Mouse (Mus musculus) forebrain, embryonic 12.5 days (tissue): ENCODE results near the gene Ptpn9. TPM values are rescaled to one million over a fixed set of nuclear protein-coding genes. Genes with fewer than 3 reads are reported as not detected.

Source experiments
- ATAC-seq: fragments of 200-750 bp; cut with Nextera tagmentation; 2 replicates; pipeline ENCODE4 v1.8.0; 2017; ENCODE audit warnings: moderate TSS enrichment; ENCODE audit not compliant: low FRiP score
- H3K27ac ChIP-seq: fragments of 300-500 bp; sonication (generic); 2 replicates; pipeline ENCODE4 v1.5.1; 2016; ENCODE audit warnings: mild to moderate bottlenecking
- H3K27me3 ChIP-seq: fragments of 300-500 bp; sonication (generic); 2 replicates; pipeline ENCODE4 v1.6.1; 2016; ENCODE audit warnings: mild to moderate bottlenecking
- H3K36me3 ChIP-seq: fragments of 300-500 bp; sonication (generic); replicated peaks from 2 replicates; pipeline ENCODE4 v1.6.1; 2016; ENCODE audit warnings: mild to moderate bottlenecking
- H3K4me1 ChIP-seq: fragments of 300-500 bp; sonication (generic); 2 replicates; pipeline ENCODE4 v1.6.1; 2016
- H3K4me2 ChIP-seq: fragments of 300-500 bp; sonication (generic); 2 replicates; pipeline ENCODE4 v1.6.1; 2016; ENCODE audit warnings: mild to moderate bottlenecking, moderate library complexity
- H3K4me3 ChIP-seq: fragments of 300-500 bp; sonication (generic); replicated peaks from 2 replicates; pipeline ENCODE4 v1.5.1; 2016; ENCODE audit warnings: mild to moderate bottlenecking
- H3K9ac ChIP-seq: fragments of 300-500 bp; sonication (generic); 2 replicates; pipeline ENCODE4 v1.6.1; 2016; ENCODE audit warnings: mild to moderate bottlenecking
- H3K9me3 ChIP-seq: fragments of 300-500 bp; sonication (generic); 2 replicates; pipeline ENCODE4 v1.6.1; 2016
- WGBS: fragments of 180-500 bp; shearing (Covaris S2); methylation state at CpG from one replicate; pipeline ENCODE4 v1.1.7; 2016; 5-methylcytosine and 5-hydroxymethylcytosine counted together
- polyA plus RNA-seq: library from polyadenylated mRNA; unstranded; fragments of >200 nt; fragmentation: Nextera tagmentation; extraction: Ambion mirVana; gene quantifications from 2 replicates; pipeline ENCODE4 v1.2.1, GENCODE M21; 2016

The Ptpn9 gene
- polyA plus RNA-seq, 1 experiment from 2014 or later: 26.1 TPM

- H3K27ac ChIP-seq: no peak overlapping the region
- no peaks in the 10 kb centered on the region for H3K4me1 ChIP-seq
- ATAC-seq: no peak
- no peaks in the 10 kb centered on the region for H3K9me3 ChIP-seq
- H3K36me3 ChIP-seq: peaks cover 41% of the 10 kb centered on the region
- H3K27me3 ChIP-seq: no peaks in the 10 kb centered on the region
- H3K4me2 ChIP-seq: no peak overlapping the region
- 94% methylated on average over 1 of the region's 1 CpGs for WGBS
- H3K9ac ChIP-seq: no peak overlapping the region
- H3K4me3 ChIP-seq: no peak overlapping the region
These were observed 61.5 kb downstream of the Ptpn9 start for GRCm38 (mm10) chr9:57056237-57056636.

GRCm38 (mm10) chr9:57064164-57064563, 69.4 kb downstream of the Ptpn9 start:
- H3K27me3 ChIP-seq: no peaks in the 10 kb centered on the region
- H3K4me3 ChIP-seq: no peak overlapping the region
- H3K4me2 ChIP-seq: no peak overlapping the region
- ATAC-seq: no peak
- peaks cover 25% of the 10 kb centered on the region for H3K36me3 ChIP-seq
- H3K4me1 ChIP-seq: no peaks in the 10 kb centered on the region
- H3K9me3 ChIP-seq: no peaks in the 10 kb centered on the region
- H3K27ac ChIP-seq: no peak overlapping the region
- 92% methylated on average over 2 of the region's 2 CpGs for WGBS
- no peak overlapping the region for H3K9ac ChIP-seq

GRCm38 (mm10) chr9:57068266-57068665, 73.5 kb downstream of the Ptpn9 start:
- 78% methylated on average over 3 of the region's 3 CpGs for WGBS
- Histone ChIP-seq H3K27me3 (no peaks in the 10 kb centered on the region), H3K4me1 (peaks cover 11% of the 10 kb centered on the region), H3K4me2 (no peak overlapping the region), H3K27ac (no peak overlapping the region), H3K36me3 (0 out of 2 replicates have a peak, but pooled peaks cover 3% of the 10 kb centered on the region), H3K4me3 (no peak overlapping the region), H3K9me3 (no peaks in the 10 kb centered on the region), H3K9ac (no peak overlapping the region)
- ATAC-seq: no peak

- H3K27ac ChIP-seq: no peak overlapping the region
- H3K36me3 ChIP-seq: no peaks in the 10 kb centered on the region
- no peaks in the 10 kb centered on the region for H3K9me3 ChIP-seq
- H3K27me3 ChIP-seq: no peaks in the 10 kb centered on the region
- 62% methylated on average over 1 of the region's 1 CpGs for WGBS
- no peak overlapping the region for H3K4me3 ChIP-seq
- ATAC-seq: no peak
- peaks cover 23% of the 10 kb centered on the region for H3K4me1 ChIP-seq
- H3K4me2 ChIP-seq: no peak overlapping the region
- no peak overlapping the region for H3K9ac ChIP-seq
These were observed 75.5 kb downstream of the Ptpn9 start for GRCm38 (mm10) chr9:57070262-57070661.

GRCm38 (mm10) chr9:57070800-57071545, 76.2 kb downstream of the Ptpn9 start:
- Histone ChIP-seq H3K4me1 (peaks cover 23% of the 10 kb centered on the region), H3K4me2 (peak overlapping the region; percentile 77), H3K27me3 (no peaks in the 10 kb centered on the region), H3K9me3 (no peaks in the 10 kb centered on the region), H3K36me3 (no peaks in the 10 kb centered on the region), H3K9ac (peak overlapping the region; percentile 81), H3K27ac (no peak overlapping the region), H3K4me3 (peak overlapping the region; percentile 95)
- WGBS: 26% methylated on average over 5 of the region's 5 CpGs
- no peak for ATAC-seq

GRCm38 (mm10) chr9:57071801-57072351, 77.2 kb downstream of the Ptpn9 start, which contains the start of gene Sin3a:
Sin3a (plus strand) TSS chr9:57072040.
- WGBS: under 1% methylated on average over 34 of the region's 34 CpGs
- H3K9me3 ChIP-seq: no peaks in the 10 kb centered on the region
- peak within 1 kb of the TSS; percentile 81 for H3K9ac ChIP-seq
- peaks cover 23% of the 10 kb centered on the region for H3K4me1 ChIP-seq
- ATAC-seq: no peak
- peak within 1 kb of the TSS; percentile 77 for H3K4me2 ChIP-seq
- H3K27me3 ChIP-seq: no peaks in the 10 kb centered on the region
- H3K27ac ChIP-seq: peak within 1 kb of the TSS; percentile 99
- H3K4me3 ChIP-seq: peak within 1 kb of the TSS; percentile 95
- no peaks in the 10 kb centered on the region for H3K36me3 ChIP-seq

- Histone ChIP-seq H3K36me3 (no peaks in the 10 kb centered on the region), H3K9ac (peak overlapping the region; percentile 81)
These were observed 77.8 kb downstream of the Ptpn9 start for GRCm38 (mm10) chr9:57072526-57072988.

GRCm38 (mm10) chr9:57072989-57073789, 78.5 kb downstream of the Ptpn9 start:
- under 1% methylated on average over 54 of the region's 54 CpGs for WGBS
- H3K36me3 ChIP-seq: no peaks in the 10 kb centered on the region
- peak overlapping the region; percentile 77 for H3K4me2 ChIP-seq
- H3K4me1 ChIP-seq: peaks cover 31% of the 10 kb centered on the region
- peak overlapping the region; percentile 81 for H3K9ac ChIP-seq
- ATAC-seq: peak; percentile 70
- H3K27me3 ChIP-seq: no peaks in the 10 kb centered on the region
- peak overlapping the region; percentile 99 for H3K27ac ChIP-seq
- H3K9me3 ChIP-seq: no peaks in the 10 kb centered on the region
- peak overlapping the region; percentile 95 for H3K4me3 ChIP-seq

More at GRCm38 (mm10) chr9:57072526-57072988, 77.8 kb downstream of the Ptpn9 start:
- 1% methylated on average over 40 of the region's 40 CpGs for WGBS
- Histone ChIP-seq H3K9me3 (no peaks in the 10 kb centered on the region), H3K4me2 (peak overlapping the region; percentile 77), H3K27me3 (no peaks in the 10 kb centered on the region), H3K27ac (peak overlapping the region; percentile 99), H3K4me3 (peak overlapping the region; percentile 95), H3K4me1 (peaks cover 29% of the 10 kb centered on the region)
- no peak for ATAC-seq

- Histone ChIP-seq H3K4me1 (peaks cover 33% of the 10 kb centered on the region), H3K27ac (peak overlapping the region; percentile 99), H3K9ac (peak overlapping the region; percentile 72), H3K36me3 (no peaks in the 10 kb centered on the region), H3K4me2 (peak overlapping the region; percentile 77), H3K9me3 (no peaks in the 10 kb centered on the region), H3K27me3 (no peaks in the 10 kb centered on the region), H3K4me3 (peak overlapping the region; percentile 95)
- 0% methylated on average over 15 of the region's 15 CpGs for WGBS
- no peak for ATAC-seq
These were observed 79.0 kb downstream of the Ptpn9 start for GRCm38 (mm10) chr9:57073790-57074094.

GRCm38 (mm10) chr9:57074171-57074821, 79.6 kb downstream of the Ptpn9 start:
- Histone ChIP-seq H3K4me2 (peak overlapping the region; percentile 77), H3K4me1 (peaks cover 33% of the 10 kb centered on the region), H3K4me3 (peak overlapping the region; percentile 95), H3K9me3 (no peaks in the 10 kb centered on the region), H3K9ac (peak overlapping the region; percentile 72), H3K36me3 (no peaks in the 10 kb centered on the region), H3K27me3 (no peaks in the 10 kb centered on the region), H3K27ac (peak overlapping the region; percentile 99)
- 4% methylated on average over 21 of the region's 21 CpGs for WGBS
- no peak for ATAC-seq

GRCm38 (mm10) chr9:57074822-57075603, 80.3 kb downstream of the Ptpn9 start:
- Histone ChIP-seq H3K4me1 (peaks cover 33% of the 10 kb centered on the region), H3K4me3 (peak overlapping the region; percentile 95), H3K36me3 (no peaks in the 10 kb centered on the region), H3K9ac (peak overlapping the region; percentile 72), H3K4me2 (peak overlapping the region; percentile 77), H3K9me3 (no peaks in the 10 kb centered on the region), H3K27me3 (no peaks in the 10 kb centered on the region), H3K27ac (peak overlapping the region; percentile 99)
- 4% methylated on average over 17 of the region's 17 CpGs for WGBS
- ATAC-seq: no peak
